Mouse (Mus musculus) thymus, adult 2 months (tissue): ENCODE data around the gene Fam241b. TPM values are rescaled to one million over a fixed set of nuclear protein-coding genes. Genes with fewer than 3 reads are reported as not detected.

ENCODE experiments used
- DNase-seq: peaks from one replicate; pipeline ENCODE4 v3.0.0; 2021
- H3K27ac ChIP-seq: fragments of 200-500 bp; 2 replicates; pipeline ENCODE4 v1.5.1; 2012; ENCODE audit warnings: low read length, control low read depth; ENCODE audit not compliant: control insufficient read depth, insufficient read depth
- H3K27me3 ChIP-seq: fragments of 200-500 bp; 2 replicates; pipeline ENCODE4 v1.6.1; 2012; ENCODE audit warnings: mild to moderate bottlenecking, low read length, moderate library complexity, mixed read lengths; ENCODE audit not compliant: control insufficient read depth, insufficient read depth
- H3K36me3 ChIP-seq: fragments of 200-500 bp; 2 replicates; pipeline ENCODE4 v1.6.1; 2012; ENCODE audit warnings: mild to moderate bottlenecking, low read length, moderate library complexity; ENCODE audit not compliant: control insufficient read depth, insufficient read depth
- H3K4me1 ChIP-seq: fragments of 200-500 bp; replicated peaks from 2 replicates; pipeline ENCODE4 v1.6.1; 2012; ENCODE audit warnings: low read length; ENCODE audit not compliant: control insufficient read depth, insufficient read depth
- H3K4me3 ChIP-seq: fragments of 200-500 bp; 2 replicates; pipeline ENCODE4 v1.5.1; 2012; ENCODE audit warnings: mild to moderate bottlenecking, low read length, control low read depth, moderate library complexity; ENCODE audit not compliant: control insufficient read depth, insufficient read depth
- CTCF ChIP-seq: fragments of 200-500 bp; IDR thresholded peaks from 2 replicates; pipeline ENCODE4 v1.5.1; 2012; ENCODE audit warnings: mild to moderate bottlenecking, control low read depth, low read length, moderate library complexity, borderline replicate concordance; ENCODE audit not compliant: control insufficient read depth, poor library complexity, insufficient read depth; ENCODE audit errors: extremely low read depth
- POLR2A ChIP-seq: fragments of 200-500 bp; IDR thresholded peaks from 2 replicates; pipeline ENCODE4 v1.6.1; 2012; ENCODE audit warnings: mild to moderate bottlenecking, low read length, control low read depth, moderate library complexity; ENCODE audit not compliant: control insufficient read depth, poor library complexity, insufficient read depth; ENCODE audit errors: extremely low read depth
- WGBS: fragments of 180-500 bp; shearing (Covaris S2); methylation state at CpG from one replicate; pipeline ENCODE4 v1.1.7; 2018; 5-methylcytosine and 5-hydroxymethylcytosine counted together
- polyA plus RNA-seq: library from polyadenylated mRNA; depleted of rRNA; stranded (reverse); fragments of >200 nt; gene quantifications from 2 replicates; pipeline ENCODE4 v1.2.3, GENCODE M21; 2012

Fam241b gene
- polyA plus RNA-seq, 1 experiment, result 4.0 TPM

- H3K4me1 ChIP-seq, result peaks cover 10% of the 10 kb centered on the region; the same call in 1 of the 2 replicates
- no peaks in the 10 kb centered on the region for H3K27me3 ChIP-seq
- DNase-seq, result no peak
- H3K27ac ChIP-seq, result no peak overlapping the region
- TF ChIP-seq CTCF (no peak), POLR2A (no peak)
- H3K4me3 ChIP-seq, result no peak overlapping the region
- WGBS, result 82% methylated on average over 9 of the region's 9 CpGs
- no peaks in the 10 kb centered on the region for H3K36me3 ChIP-seq
These were observed 29.7 kb downstream of the Fam241b start for GRCm38 (mm10) chr10:62113865-62114647.

- 53% methylated on average over 6 of the region's 6 CpGs for WGBS
- Histone ChIP-seq H3K36me3 (no peaks in the 10 kb centered on the region), H3K4me1 (peaks cover 10% of the 10 kb centered on the region; the same call in 1 of the 2 replicates), H3K27me3 (no peaks in the 10 kb centered on the region), H3K4me3 (peak overlapping the region; percentile 47; the same call in 1 of the 2 replicates), H3K27ac (no peak overlapping the region)
- no peak for DNase-seq
- TF ChIP-seq POLR2A (no peak), CTCF (no peak)
These were observed 32.5 kb downstream of the Fam241b start for GRCm38 (mm10) chr10:62111207-62111576.

GRCm38 (mm10) chr10:62110504-62111206, 33.1 kb downstream of the Fam241b start:
- no peaks in the 10 kb centered on the region for H3K27me3 ChIP-seq
- peaks cover 10% of the 10 kb centered on the region; the same call in 1 of the 2 replicates for H3K4me1 ChIP-seq
- peak; percentile 88 for DNase-seq
- no peaks in the 10 kb centered on the region for H3K36me3 ChIP-seq
- TF ChIP-seq CTCF (peak; percentile 90), POLR2A (no peak)
- peak overlapping the region; percentile 47 for H3K4me3 ChIP-seq
- WGBS, result 1% methylated on average over 57 of the region's 57 CpGs
- H3K27ac ChIP-seq, result no peak overlapping the region

- TF ChIP-seq CTCF (no peak), POLR2A (no peak)
- no peak overlapping the region for H3K27ac ChIP-seq
- H3K27me3 ChIP-seq, result no peaks in the 10 kb centered on the region
- 88% methylated on average over 9 of the region's 9 CpGs for WGBS
- H3K4me3 ChIP-seq, result no peak overlapping the region
- peaks cover 10% of the 10 kb centered on the region; the same call in 1 of the 2 replicates for H3K4me1 ChIP-seq
- no peaks in the 10 kb centered on the region for H3K36me3 ChIP-seq
- DNase-seq, result no peak
These were observed 36.7 kb downstream of the Fam241b start for GRCm38 (mm10) chr10:62107048-62107447.

- TF ChIP-seq POLR2A (no peak), CTCF (no peak)
- H3K27ac ChIP-seq, result no peak overlapping the region
- H3K27me3 ChIP-seq, result no peaks in the 10 kb centered on the region
- no peaks in the 10 kb centered on the region for H3K36me3 ChIP-seq
- H3K4me3 ChIP-seq, result no peak overlapping the region
- peak; percentile 63 for DNase-seq
- no peaks in the 10 kb centered on the region for H3K4me1 ChIP-seq
- 14% methylated on average over 7 of the region's 7 CpGs for WGBS
These were observed 38.7 kb downstream of the Fam241b start for GRCm38 (mm10) chr10:62104835-62105576.
